Mouse (Mus musculus): ENCODE measurements around the gene Stab2.
A peak's percentile ranks its signal among the peaks of the same experiment; 100 is the strongest.

Stab2 gene

DNA sequence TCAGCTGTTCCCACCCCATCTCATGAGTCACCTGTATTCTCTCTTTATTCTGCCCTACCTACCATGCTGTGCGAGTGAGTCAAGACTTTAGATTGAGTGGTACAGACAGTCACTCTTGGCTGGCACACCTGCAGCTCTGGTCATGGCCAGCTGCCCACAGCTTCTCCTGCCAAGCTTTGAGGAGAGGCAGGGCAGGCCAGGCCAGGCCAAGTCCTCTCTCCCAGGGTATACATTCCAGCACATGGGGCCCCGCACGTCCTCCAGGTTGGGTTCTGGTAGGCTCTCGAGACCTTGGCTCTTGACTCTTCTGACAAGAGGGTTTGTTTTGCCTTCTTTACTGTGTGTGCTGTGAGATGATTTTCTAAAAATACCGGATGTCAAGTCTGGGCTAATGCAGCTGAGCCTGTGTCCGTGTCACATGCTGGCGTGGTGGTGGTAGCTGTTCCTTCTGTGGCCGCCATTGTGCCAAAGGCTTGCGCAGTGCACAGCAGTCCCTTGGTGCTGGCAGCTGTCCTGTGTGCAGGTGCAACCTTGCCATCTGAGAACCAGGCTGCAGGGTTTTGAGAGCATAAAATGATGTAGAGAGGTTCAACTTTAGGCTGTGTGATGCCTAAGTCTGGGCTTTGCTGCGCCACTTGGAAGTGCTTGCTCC is 181.8 kb downstream of the Stab2 start:
- peak; percentile 25 for DNase-seq (ENCODE audit: low spot score)

DNA sequence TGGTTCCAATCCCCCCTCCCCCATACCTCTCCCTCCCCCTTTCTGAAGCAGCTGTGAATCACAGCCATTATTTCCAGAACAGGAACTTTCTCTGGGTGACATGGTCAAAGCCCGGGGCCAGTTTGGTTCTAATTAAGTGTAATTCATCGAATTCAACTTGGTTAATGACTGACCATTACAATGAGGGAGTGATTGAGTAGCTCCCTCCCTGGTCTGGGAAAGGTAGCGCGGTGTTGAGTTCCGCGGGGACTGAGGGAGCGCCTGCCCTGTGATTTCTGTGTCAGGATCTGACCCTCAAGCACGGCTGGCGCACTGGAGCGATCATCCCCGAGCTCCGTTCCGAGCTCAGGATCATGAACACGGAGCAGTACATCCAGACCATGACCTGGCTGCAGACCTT is 183.0 kb downstream of the Stab2 start:
- DNase-seq (ENCODE audit: low spot score) = no peak

DNA sequence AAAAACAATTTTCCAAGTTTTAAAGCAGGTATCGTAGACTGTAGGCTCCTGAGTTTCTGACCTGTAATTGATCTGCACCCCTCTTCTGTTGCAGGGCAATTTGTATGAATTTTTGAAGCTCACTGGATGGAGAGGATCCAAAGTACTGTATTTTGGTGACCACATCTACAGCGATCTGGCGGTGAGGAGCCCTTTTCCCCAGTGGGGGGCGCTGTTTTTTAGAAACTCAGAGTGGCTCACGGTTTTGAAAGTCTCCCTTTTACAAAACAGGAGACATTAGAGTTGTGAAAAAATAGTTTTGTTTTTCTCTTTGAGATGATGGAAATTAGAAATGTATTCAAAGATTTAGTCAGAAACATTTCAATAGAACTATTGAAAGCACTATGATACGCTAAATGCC is 183.7 kb downstream of the Stab2 start:
- DNase-seq (ENCODE audit: low spot score) = no peak

DNA sequence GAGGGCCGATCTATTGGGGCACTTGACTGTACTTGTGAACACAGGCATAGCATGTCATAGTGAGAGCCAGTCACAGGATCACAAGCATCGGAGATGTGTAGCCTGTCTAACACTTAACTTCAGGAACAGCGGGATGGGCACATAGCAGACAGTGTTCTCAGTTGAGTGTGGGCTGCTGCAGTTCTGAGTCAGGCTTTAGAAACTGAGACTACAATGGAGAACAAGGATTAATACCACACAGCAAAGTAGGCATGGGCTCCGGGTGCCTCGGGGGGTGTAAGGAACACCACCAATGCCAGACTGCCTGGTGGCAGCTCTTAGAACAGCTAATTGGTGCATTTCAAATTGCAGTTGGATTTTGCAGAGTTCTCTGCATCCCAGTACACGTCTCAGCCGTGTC is 186.8 kb downstream of the Stab2 start:
- DNase-seq (ENCODE audit: low spot score) = no peak

DNA sequence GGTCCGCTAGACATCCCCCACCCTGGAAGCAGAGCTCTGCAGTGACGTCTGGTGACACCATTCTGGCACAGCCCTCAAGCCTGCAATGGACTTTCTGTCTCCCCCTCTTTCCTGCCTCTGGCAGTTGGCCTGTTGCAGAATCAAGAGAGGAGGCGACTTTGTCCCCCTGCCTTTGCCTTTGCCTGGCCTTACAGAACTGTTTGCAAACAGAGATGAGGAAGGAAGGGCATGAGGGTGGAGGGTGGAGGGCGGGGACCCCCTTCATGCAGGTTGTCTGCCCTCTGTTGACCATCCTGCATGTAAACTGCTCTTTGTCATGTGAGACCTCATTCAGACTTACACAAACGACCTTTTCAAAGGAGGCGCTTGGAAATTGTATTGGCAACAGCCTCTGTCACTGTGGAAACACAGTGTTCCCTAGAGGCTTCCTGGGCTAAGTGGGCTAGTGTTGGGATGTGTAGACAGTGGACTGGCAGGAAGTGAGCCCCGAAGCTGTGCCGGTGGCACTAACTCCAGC is 188.1 kb downstream of the Stab2 start:
- DNase-seq (ENCODE audit: low spot score) = no peak

DNA sequence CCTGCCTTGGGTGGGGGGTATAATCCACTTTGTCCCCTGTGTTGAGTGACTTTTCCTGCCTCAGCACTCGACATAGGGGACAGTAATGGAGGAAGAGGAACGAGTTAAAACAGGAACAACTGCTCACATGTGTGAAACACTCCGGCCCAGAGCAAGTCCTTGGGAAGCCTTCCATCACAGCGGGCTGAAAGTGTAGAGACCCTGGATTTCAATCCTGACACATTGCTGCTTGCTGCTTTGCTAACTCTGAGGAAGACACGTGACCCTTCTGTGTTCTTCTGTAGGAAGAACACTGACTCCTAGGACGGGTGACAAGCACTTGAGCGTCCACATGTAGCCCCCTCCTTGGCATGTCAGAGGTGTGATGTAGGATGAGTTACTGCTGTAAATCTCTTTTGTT is 192.7 kb downstream of the Stab2 start:
- DNase-seq (ENCODE audit: low spot score) = no peak

DNA sequence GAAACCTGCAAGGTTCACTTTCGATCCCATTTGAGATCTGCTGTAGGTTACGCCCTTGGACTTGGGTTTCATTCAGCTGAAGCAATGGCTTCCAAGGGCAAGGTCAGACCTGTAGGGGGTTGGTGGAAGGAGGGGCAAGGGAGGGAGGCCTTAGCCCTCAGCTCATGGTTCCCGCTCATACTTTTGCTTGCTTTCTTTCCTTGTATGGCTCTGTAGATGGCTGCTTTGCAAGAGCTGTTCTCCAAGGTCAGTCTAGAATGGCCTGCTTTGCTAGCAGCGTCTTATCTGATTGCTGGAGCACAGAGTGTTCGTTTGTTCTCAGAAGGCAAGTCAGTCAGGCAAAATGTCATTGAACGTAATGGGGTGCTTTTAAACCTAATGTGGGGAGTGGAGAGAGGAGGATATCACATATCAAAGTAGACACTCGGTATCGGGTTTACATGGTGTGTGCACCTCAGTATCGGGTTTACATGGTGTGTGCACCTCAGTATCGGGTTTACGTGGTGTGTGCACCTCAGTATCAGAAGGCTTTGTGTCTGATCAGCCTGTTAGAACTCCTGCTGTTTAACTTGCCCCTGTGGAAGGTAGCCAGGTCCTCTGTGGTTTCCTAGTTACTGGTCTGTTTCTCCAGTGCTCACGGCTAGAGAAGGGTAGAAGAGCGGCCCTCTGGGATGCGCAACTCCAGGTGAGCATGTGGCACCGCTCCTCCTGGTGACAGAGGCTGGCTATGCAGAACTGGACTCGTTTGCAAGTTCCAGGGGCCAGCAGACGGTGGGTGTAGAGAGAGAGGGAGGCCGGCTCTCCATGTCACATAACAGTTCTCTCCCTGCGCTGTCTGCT is 193.3 kb downstream of the Stab2 start:
- DNase-seq (ENCODE audit: low spot score) = peak; percentile 83

DNA sequence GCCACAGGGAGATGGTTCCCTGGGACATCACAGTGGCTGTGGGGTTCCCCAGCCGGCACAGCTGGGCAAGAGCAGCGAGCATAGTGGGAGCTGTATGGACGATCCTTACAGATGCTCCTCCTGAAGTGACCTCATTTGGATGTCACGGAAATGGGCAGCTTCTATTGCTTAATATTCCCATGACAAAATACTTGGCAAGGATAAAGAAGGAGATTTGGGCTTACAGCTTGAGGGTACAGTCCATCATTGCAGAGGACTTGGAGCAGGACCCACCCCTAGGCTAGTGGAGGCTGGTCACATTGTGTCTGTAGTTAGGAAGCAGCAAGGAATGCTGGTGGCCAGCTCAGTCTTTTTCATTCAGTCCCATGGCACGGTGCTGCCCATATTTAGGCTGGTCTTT is 197.2 kb downstream of the Stab2 start:
- DNase-seq (ENCODE audit: low spot score) = no peak

DNA sequence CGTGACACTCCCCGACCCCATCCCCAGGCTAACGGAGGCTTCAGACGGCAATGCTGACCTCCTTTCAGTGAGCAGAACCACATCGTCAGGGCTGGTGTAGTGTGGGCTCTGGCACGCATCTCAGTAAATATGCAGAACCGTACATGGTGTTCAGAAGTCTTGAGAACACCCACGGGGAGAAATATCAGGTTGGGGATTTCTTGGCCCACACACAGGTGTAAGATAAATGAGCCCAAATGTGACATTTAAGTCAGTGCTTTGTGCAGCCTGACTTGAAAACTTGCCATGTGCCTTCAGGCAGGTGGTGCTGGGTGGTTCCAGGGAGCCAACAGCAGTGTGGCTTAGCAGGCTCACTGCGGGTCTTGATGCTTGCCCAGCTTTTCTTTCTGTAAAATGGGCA is 197.8 kb downstream of the Stab2 start:
- no peak for DNase-seq (ENCODE audit: low spot score)

DNA sequence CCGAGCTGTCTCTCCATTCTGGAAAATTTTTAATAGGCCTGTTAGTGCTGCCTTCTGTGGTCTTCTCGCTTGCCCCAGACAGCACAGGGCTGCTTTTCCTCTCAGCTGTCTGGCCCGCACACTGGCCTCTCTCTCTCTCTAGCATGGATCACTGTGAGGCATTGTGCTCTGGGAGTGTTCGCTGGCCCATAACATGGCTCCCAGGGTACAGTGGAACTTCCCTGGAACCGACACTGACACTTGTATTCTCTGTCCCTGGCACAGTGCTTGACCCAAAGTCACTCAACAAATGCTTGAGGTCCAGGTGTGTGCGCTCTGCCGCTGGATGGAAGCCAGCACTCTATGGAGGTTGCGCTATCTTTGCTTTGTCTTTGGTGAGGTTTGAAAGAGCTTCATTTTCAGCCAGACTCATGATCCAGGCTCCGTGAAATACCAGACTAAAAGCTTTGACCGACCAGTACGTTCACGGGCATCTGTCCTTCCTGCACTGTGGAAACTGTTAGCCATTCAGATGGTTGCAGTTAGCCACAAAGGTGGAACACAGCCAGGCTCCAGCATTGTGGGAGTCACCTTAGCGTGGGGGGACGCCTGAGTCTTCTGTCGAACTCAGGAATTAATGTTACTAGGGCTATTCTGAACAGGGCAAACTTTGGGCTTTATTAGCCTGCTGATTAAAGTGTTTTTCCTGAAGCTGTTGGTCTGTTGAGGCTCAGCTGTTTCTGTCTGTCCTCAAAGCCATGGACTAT is 199.6 kb downstream of the Stab2 start:
- DNase-seq (ENCODE audit: low spot score) = peak; percentile 51

DNA sequence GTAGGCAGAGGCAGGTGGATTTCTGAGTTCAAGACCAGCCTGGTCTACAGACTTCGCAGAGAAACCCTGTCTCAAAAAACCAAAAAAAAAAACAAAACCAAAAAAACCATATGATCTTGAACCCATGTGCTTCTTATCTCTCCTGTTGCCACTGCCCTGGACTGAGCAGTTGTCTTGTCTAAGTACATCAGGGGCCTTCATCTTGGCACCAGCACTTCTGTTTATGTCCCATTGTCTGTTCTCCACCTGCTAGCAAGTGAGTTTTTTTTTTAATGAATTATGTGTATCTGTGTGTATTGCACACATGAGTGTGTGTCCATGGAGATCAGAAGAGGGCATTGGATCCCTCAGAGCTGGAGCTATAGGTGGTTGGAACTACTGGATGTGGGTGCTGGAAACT is 200.5 kb downstream of the Stab2 start:
- no peak for DNase-seq (ENCODE audit: low spot score)

DNA sequence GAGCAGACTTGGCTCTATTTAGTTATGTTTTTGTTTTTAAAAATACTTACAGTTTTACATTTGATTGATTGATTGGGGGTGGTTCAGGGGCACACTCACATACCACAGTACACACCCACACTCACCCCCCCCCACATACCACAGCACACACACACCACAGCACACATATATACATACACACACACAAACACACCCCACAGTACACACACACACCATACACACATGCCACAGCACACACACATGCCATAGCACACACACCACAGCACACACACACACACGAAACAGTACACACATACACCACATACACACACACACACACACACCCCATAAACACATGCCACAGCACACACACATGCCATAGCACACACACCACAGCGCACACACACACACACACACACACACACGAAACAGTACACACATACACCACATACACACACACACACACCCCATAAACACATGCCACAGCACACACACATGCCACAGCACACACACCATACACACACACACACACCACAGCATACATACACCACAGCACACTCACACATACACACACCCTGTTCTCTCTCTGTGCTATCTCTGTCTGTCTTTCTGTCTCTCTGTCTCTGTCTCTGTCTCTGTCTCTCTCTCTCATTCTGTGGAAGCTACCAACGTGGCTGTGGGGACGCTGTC is 211.6 kb downstream of the Stab2 start:
- no peak for DNase-seq (ENCODE audit: low spot score)

DNA sequence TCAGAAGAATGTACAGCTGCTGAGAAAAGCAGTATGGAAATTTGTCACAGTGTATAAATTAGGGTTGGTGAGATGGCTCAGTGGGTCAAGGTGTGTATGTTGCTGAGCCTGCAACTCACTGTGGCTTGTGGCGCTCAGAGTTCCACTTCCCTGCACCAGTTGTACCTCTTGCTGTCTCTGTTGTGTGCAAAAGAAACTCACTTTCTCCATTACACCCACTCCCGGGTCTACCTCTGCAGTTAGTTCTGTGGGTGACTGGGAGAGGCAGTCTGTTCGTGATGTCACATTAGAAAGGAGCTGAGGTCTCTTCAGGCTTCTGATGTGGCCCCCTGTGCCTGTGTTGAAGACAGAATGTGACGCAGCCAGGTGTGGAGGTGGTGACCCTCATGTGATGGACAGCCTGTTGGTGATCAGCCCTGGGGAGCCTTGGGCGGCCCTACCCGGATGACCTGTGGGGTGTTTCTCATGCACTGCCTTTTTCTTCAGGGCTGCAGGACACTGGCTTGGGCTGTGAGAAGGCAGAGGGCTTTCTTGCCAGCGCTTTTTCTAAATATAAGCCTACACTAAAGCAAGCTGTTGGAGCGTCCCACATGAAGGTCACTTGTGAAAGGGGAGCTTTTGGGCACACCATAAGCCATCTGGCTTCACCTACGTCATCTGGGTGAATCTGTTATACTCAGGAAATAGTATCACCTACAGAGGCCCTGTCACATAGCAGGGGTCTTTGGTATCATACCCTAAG is 212.9 kb downstream of the Stab2 start:
- DNase-seq (ENCODE audit: low spot score) = no peak

DNA sequence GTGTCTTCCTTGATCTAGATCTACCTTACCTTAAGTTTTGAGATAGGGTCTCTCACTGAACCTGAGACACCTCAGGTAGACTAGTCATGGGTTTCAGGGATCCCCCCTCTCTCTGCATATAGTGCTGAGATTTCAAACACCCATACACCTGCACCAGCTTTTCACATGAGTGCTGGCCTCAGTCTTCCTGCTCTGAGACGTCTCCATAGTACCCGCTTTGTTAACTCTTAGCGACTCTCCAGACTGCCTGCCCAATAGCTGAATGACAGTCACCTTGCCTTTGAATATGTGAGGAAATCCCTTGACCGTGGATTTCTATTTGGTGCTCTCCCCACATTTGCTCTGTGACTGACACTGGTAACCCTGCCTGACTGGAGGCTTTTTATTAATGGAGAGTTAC is 213.6 kb downstream of the Stab2 start:
- no peak for DNase-seq (ENCODE audit: low spot score)

DNA sequence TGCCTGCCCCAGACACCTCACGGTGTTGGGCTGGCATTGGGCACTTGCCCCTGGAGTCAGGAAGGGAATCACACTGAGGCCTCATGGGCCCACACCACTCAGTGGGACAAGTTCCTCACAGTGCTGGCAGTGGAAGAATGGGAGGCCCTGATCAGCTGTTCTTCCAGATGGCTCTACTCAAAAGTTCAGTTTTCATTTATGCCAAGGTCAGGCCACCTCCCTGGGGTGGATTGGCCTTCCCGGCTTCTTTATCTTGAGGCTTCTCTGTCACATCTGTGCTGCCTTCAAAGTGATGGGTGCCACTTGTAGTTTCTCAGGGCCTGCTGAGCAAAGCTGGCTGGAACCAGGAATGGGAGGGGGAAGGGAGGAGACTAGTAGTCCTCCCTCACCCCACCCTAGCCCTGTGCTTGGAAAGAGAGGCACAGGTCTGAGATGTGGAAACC is 214.3 kb downstream of the Stab2 start:
- DNase-seq (ENCODE audit: low spot score) = peak; percentile 44

DNA sequence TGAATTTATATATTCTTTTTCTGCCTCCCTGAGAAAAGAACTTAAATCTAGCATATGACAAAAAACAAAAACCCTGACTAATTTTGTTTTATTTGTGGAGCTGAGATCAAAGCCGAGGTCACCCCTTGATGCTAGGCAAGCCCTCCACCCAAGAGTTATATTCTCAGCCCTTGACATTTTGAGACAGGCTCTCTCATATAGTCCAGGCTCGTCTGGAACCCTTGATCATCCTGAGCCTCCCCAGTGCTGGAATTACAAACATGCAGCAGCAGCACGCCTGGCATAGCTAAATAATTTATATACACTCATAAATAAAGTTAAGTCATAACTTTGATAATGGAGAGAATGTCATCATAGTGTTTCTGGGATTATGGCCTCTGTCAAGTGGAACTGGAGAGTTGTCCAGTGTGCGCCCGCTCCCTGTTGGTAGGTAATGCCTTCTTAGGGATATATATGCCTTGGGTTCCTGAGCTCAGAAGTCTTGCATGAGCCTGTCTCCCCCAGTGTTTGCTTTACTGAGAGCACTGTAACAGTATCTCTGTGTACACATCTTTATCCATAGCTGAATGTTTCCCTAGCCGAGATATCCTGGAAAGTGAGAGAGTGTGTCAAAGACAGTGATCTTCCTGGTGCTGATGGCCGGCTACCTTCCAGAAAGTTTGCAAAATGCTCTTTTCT is 216.2 kb downstream of the Stab2 start:
- DNase-seq (ENCODE audit: low spot score) = no peak

Measured in testis, postnatal 14 days (tissue).